Mouse (Mus musculus): ENCODE results near the gene Defb43. TPM values are rescaled to one million over a fixed set of nuclear protein-coding genes. Genes with fewer than 3 reads are reported as not detected.

The Defb43 gene
- polyA plus RNA-seq, 1 experiment = not detected

- Histone ChIP-seq H3K4me1 (ENCODE audit: control insufficient read depth) (peaks cover 5% of the 10 kb centered on the region; the same call in 1 of the 2 replicates), H3K36me3 (ENCODE audit: control insufficient read depth) (no peaks in the 10 kb centered on the region), H3K4me3 (replicated peaks) (no peak overlapping the region), H3K9me3 (ENCODE audit: control insufficient read depth, low read length) (no peaks in the 10 kb centered on the region), H3K27me3 (ENCODE audit: control insufficient read depth) (peaks cover 25% of the 10 kb centered on the region)
- TF ChIP-seq GATA1 (IDR thresholded peaks at IDR 0.05; ENCODE audit: low read length) (no peak), TAL1 (IDR thresholded peaks at IDR 0.05; ENCODE audit: low read length) (no peak)
Measured at GRCm38 (mm10) chr14:63054729-63055128, 43.2 kb downstream of the Defb43 start.

- H3K4me1 ChIP-seq (ENCODE audit: control insufficient read depth) = peaks cover 45% of the 10 kb centered on the region
- no peak overlapping the region for H3K4me3 ChIP-seq (replicated peaks)
- no peaks in the 10 kb centered on the region; the same call in 1 of the 2 replicates for H3K36me3 ChIP-seq (ENCODE audit: control insufficient read depth)
- H3K9me3 ChIP-seq (ENCODE audit: control insufficient read depth, low read length) = peaks cover 2% of the 10 kb centered on the region; the same call in 1 of the 2 replicates
- TF ChIP-seq TAL1 (IDR thresholded peaks at IDR 0.05; ENCODE audit: low read length) = no peak
- TF ChIP-seq GATA1 (IDR thresholded peaks at IDR 0.05; ENCODE audit: low read length) = no peak
- H3K27me3 ChIP-seq (ENCODE audit: control insufficient read depth) = peaks cover 8% of the 10 kb centered on the region; the same call in 1 of the 2 replicates
Measured at GRCm38 (mm10) chr14:63060361-63060760, 48.8 kb downstream of the Defb43 start.

- Histone ChIP-seq H3K4me3 (replicated peaks) (no peak overlapping the region), H3K27me3 (ENCODE audit: control insufficient read depth) (no peaks in the 10 kb centered on the region), H3K9me3 (ENCODE audit: control insufficient read depth, low read length) (peaks cover 2% of the 10 kb centered on the region; the same call in 1 of the 2 replicates), H3K36me3 (ENCODE audit: control insufficient read depth) (no peaks in the 10 kb centered on the region; the same call in 1 of the 2 replicates), H3K4me1 (ENCODE audit: control insufficient read depth) (peaks cover 63% of the 10 kb centered on the region)
- TF ChIP-seq GATA1 (IDR thresholded peaks at IDR 0.05; ENCODE audit: low read length) (peak; percentile 90), TAL1 (IDR thresholded peaks at IDR 0.05; ENCODE audit: low read length) (peak; percentile 72)
Measured at GRCm38 (mm10) chr14:63062184-63062583, 50.6 kb downstream of the Defb43 start.

GRCm38 (mm10) chr14:63065391-63065790 is 53.8 kb downstream of the Defb43 start:
- TF ChIP-seq TAL1 (IDR thresholded peaks at IDR 0.05; ENCODE audit: low read length) (no peak), GATA1 (IDR thresholded peaks at IDR 0.05; ENCODE audit: low read length) (no peak)
- H3K36me3 ChIP-seq (ENCODE audit: control insufficient read depth) = no peaks in the 10 kb centered on the region; the same call in 1 of the 2 replicates
- peaks cover 2% of the 10 kb centered on the region; the same call in 1 of the 2 replicates for H3K9me3 ChIP-seq (ENCODE audit: control insufficient read depth, low read length)
- H3K27me3 ChIP-seq (ENCODE audit: control insufficient read depth) = peaks cover 16% of the 10 kb centered on the region
- no peak overlapping the region for H3K4me3 ChIP-seq (replicated peaks)
- peaks cover 77% of the 10 kb centered on the region for H3K4me1 ChIP-seq (ENCODE audit: control insufficient read depth)

- H3K4me1 ChIP-seq (ENCODE audit: control insufficient read depth) = peaks cover 64% of the 10 kb centered on the region
- peaks cover 28% of the 10 kb centered on the region for H3K27me3 ChIP-seq (ENCODE audit: control insufficient read depth)
- TF ChIP-seq TAL1 (IDR thresholded peaks at IDR 0.05; ENCODE audit: low read length) (no peak), GATA1 (IDR thresholded peaks at IDR 0.05; ENCODE audit: low read length) (no peak)
- peaks cover 2% of the 10 kb centered on the region; the same call in 1 of the 2 replicates for H3K9me3 ChIP-seq (ENCODE audit: control insufficient read depth, low read length)
- H3K36me3 ChIP-seq (ENCODE audit: control insufficient read depth) = no peaks in the 10 kb centered on the region; the same call in 1 of the 2 replicates
- H3K4me3 ChIP-seq (replicated peaks) = no peak overlapping the region
Measured at GRCm38 (mm10) chr14:63066630-63067310, 55.2 kb downstream of the Defb43 start.

Other genes with a start within 250 kb of the Defb43 start
- gene Wdfy2, start 174.1 kb upstream of the Defb43 start, polyA plus RNA-seq (2012) = under 0.01 and 0.01 TPM in 2 replicates
- not detected in 2 replicates for gene Defb48, start 27.3 kb upstream of the Defb43 start, polyA plus RNA-seq (2012)
- not detected in 2 replicates for gene Defb47, start 13.7 kb upstream of the Defb43 start, polyA plus RNA-seq (2012)
- not detected in 2 replicates for gene Defb42, start 35.2 kb downstream of the Defb43 start, polyA plus RNA-seq (2012)
- not detected in 2 replicates for gene Defb30, start 38.2 kb downstream of the Defb43 start, polyA plus RNA-seq (2012)

Measured in erythroblast, embryonic 14.5 days (primary cell).